Mouse (Mus musculus) spleen, embryonic (tissue): ENCODE results near the gene Tmem120b.

Experiments
- CTCF ChIA-PET: fragments of 350-600 bp; sonication (Branson Sonifier 250); formaldehyde crosslinking; loops from one replicate; lab custom pipeline; 2022; lab: Charles Lee

The Tmem120b gene

GRCm38 (mm10) chr5:123068115-123068514 is at the start of gene Tmem120b:
Gene Tmem120b (plus strand): TSS chr5:123068415.
- CTCF ChIA-PET: interaction anchor here (0.6 to 2.7 kb wide), 3 partner anchors 63 to 82 kb away, joined by 3 to 6 read pairs (median 3); no protein-coding TSS in a partner anchor

- CTCF ChIA-PET: interaction anchor here (0.5 to 0.6 kb wide), 2 partner anchors 21 to 44 kb away, joined by 3 to 11 read pairs; no protein-coding TSS in a partner anchor
Measured at GRCm38 (mm10) chr5:123019336-123020016, 48.7 kb upstream of the Tmem120b start.

GRCm38 (mm10) chr5:123020426-123020825 is 47.8 kb upstream of the Tmem120b start:
- CTCF ChIA-PET: interaction anchor here (0.6 kb wide), 1 partner anchor 1265 kb away, joined by 3 read pairs; no protein-coding TSS in a partner anchor

- CTCF ChIA-PET: no interaction called here
Measured at GRCm38 (mm10) chr5:123021438-123021837, 46.8 kb upstream of the Tmem120b start.

GRCm38 (mm10) chr5:123023049-123023448 is 45.2 kb upstream of the Tmem120b start:
- CTCF ChIA-PET: interaction anchor here (0.6 kb wide), 1 partner anchor 34 kb away, joined by 9 read pairs; no protein-coding TSS in a partner anchor

- CTCF ChIA-PET: interaction anchor here (0.6 to 0.7 kb wide), 3 partner anchors 31 to 839 kb away, joined by 3 to 5 read pairs (median 4); no protein-coding TSS in a partner anchor
Measured at GRCm38 (mm10) chr5:123024312-123024711, 43.9 kb upstream of the Tmem120b start.

GRCm38 (mm10) chr5:123024965-123025573 is 43.1 kb upstream of the Tmem120b start:
- CTCF ChIA-PET: interaction anchor here (0.6 kb wide), 3 partner anchors 30 to 86 kb away, joined by 3 to 5 read pairs (median 4); no protein-coding TSS in a partner anchor

- CTCF ChIA-PET: no interaction called here
Measured at GRCm38 (mm10) chr5:123026414-123026813, 41.8 kb upstream of the Tmem120b start.

GRCm38 (mm10) chr5:123027436-123027835 is 40.8 kb upstream of the Tmem120b start:
- CTCF ChIA-PET: no interaction called here

- CTCF ChIA-PET: no interaction called here
Measured at GRCm38 (mm10) chr5:123029729-123030128, 38.5 kb upstream of the Tmem120b start.

- CTCF ChIA-PET: no interaction called here
Measured at GRCm38 (mm10) chr5:123031312-123031711, 36.9 kb upstream of the Tmem120b start.

GRCm38 (mm10) chr5:123033646-123034160 is 34.5 kb upstream of the Tmem120b start:
- CTCF ChIA-PET: no interaction called here

- CTCF ChIA-PET: no interaction called here
Measured at GRCm38 (mm10) chr5:123035089-123035488, 33.1 kb upstream of the Tmem120b start.

GRCm38 (mm10) chr5:123035564-123035963 is 32.7 kb upstream of the Tmem120b start:
- CTCF ChIA-PET: no interaction called here

- CTCF ChIA-PET: interaction anchor here (0.7 kb wide), 1 partner anchor 71 kb away, joined by 15 read pairs; no protein-coding TSS in a partner anchor
Measured at GRCm38 (mm10) chr5:123038115-123038514, 30.1 kb upstream of the Tmem120b start.

GRCm38 (mm10) chr5:123039120-123039752 is 29.0 kb upstream of the Tmem120b start:
- CTCF ChIA-PET: interaction anchor here (0.5 to 1.1 kb wide), 3 partner anchors 13 to 191 kb away, joined by 3 to 13 read pairs (median 7); no protein-coding TSS in a partner anchor

- CTCF ChIA-PET: interaction anchor here (0.6 to 1.0 kb wide), 2 partner anchors 21 to 101 kb away, joined by 3 read pairs; no protein-coding TSS in a partner anchor
Measured at GRCm38 (mm10) chr5:123040796-123041195, 27.4 kb upstream of the Tmem120b start.

GRCm38 (mm10) chr5:123043856-123044255 is 24.4 kb upstream of the Tmem120b start:
- CTCF ChIA-PET: interaction anchor here (0.7 kb wide), 1 partner anchor 1700 kb away, joined by 4 read pairs; no protein-coding TSS in a partner anchor

GRCm38 (mm10) chr5:123045561-123046295 is 22.5 kb upstream of the Tmem120b start:
- CTCF ChIA-PET: no interaction called here

GRCm38 (mm10) chr5:123046916-123047315 is 21.3 kb upstream of the Tmem120b start, which contains the start of gene Morn3:
Gene Morn3 (minus strand): TSS chr5:123047016.
- CTCF ChIA-PET: interaction anchor here (0.6 kb wide), 1 partner anchor 10 kb away, joined by 5 read pairs; no protein-coding TSS in a partner anchor
